Mouse (Mus musculus) kidney, postnatal 0 days (tissue): Measurements from ENCODE around the gene Tacr2. TPM values are rescaled to one million over a fixed set of nuclear protein-coding genes. Genes with fewer than 3 reads are reported as not detected.

ENCODE experiments used
- ATAC-seq: fragments of 200-750 bp; cut with Nextera tagmentation; replicated peaks from 2 replicates; pipeline ENCODE4 v1.8.0; 2017; ENCODE audit warnings: low read depth, moderate number of reproducible peaks, moderate TSS enrichment, moderate library complexity; ENCODE audit not compliant: low FRiP score
- DNase-seq: peaks from one replicate; pipeline ENCODE4 v3.0.0-alpha.2; 2016; ENCODE audit warnings: low spot score
- H3K27ac ChIP-seq: fragments of 300-500 bp; sonication (generic); 2 replicates; pipeline ENCODE4 v1.5.1; 2014; ENCODE audit warnings: mild to moderate bottlenecking
- H3K27me3 ChIP-seq: fragments of 300-500 bp; sonication (generic); 2 replicates; pipeline ENCODE4 v1.6.1; 2014; ENCODE audit warnings: low read length, mixed read lengths; ENCODE audit not compliant: insufficient read depth
- H3K36me3 ChIP-seq: fragments of 300-500 bp; sonication (generic); 2 replicates; pipeline ENCODE4 v1.6.1; 2014; ENCODE audit warnings: low read length, mixed read lengths; ENCODE audit not compliant: insufficient read depth
- H3K4me1 ChIP-seq: fragments of 300-500 bp; sonication (generic); replicated peaks from 2 replicates; pipeline ENCODE4 v1.6.1; 2014; ENCODE audit warnings: antibody characterized with exemption, low read length, mixed read lengths; ENCODE audit not compliant: insufficient read depth
- H3K4me2 ChIP-seq: fragments of 300-500 bp; sonication (generic); 2 replicates; pipeline ENCODE4 v1.6.1; 2014; ENCODE audit warnings: mild to moderate bottlenecking, low read length, moderate library complexity, mixed read lengths
- H3K4me3 ChIP-seq: fragments of 300-500 bp; sonication (generic); replicated peaks from 2 replicates; pipeline ENCODE4 v1.5.1; 2014; ENCODE audit warnings: low read depth, low read length
- H3K9ac ChIP-seq: fragments of 300-500 bp; sonication (generic); 2 replicates; pipeline ENCODE4 v1.6.1; 2014; ENCODE audit warnings: low read depth, low read length
- H3K9me3 ChIP-seq: fragments of 300-500 bp; sonication (generic); replicated peaks from 2 replicates; pipeline ENCODE4 v1.6.1; 2016; ENCODE audit warnings: low read length, inconsistent platforms, mixed read lengths
- CTCF ChIP-seq: IDR thresholded peaks from 2 replicates; pipeline ENCODE4 v1.5.1; 2016; ENCODE audit warnings: antibody characterized with exemption, low read depth, mild to moderate bottlenecking, moderate library complexity
- WGBS: fragments of 180-500 bp; shearing (Covaris S2); extraction: QIAGEN DNeasy Blood & Tissue Kit; methylation state at CpG from one replicate; pipeline ENCODE4 v1.1.7; 2014; 5-methylcytosine and 5-hydroxymethylcytosine counted together
- polyA plus RNA-seq: library from polyadenylated mRNA; unstranded; fragments of >200 nt; fragmentation: Nextera tagmentation; extraction: Ambion mirVana; gene quantifications from 2 replicates; pipeline ENCODE4 v1.2.1, GENCODE M21; 2015

The Tacr2 gene
- polyA plus RNA-seq, 1 experiment from 2014 or later: not detected

DNA sequence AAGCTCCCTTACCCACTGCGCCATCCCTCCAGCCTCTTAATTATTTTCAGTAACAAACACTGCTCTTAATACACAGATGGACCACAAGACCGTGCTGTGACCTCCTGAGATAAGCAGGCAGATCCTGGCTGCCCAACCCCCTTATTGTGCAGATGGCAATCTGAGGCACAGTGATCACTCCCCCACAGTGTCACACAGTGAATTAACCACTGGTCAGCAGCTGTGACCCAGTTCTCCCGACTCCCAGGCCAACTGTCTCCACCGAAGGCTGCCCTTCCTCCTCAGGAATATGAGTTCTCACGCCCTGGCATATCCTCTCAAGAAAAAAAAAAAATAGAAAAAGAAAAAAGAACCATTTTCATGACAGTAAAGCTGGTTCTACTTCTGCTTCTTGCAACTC is 35.6 kb upstream of the Tacr2 start:
- no peak for TF ChIP-seq CTCF

DNA sequence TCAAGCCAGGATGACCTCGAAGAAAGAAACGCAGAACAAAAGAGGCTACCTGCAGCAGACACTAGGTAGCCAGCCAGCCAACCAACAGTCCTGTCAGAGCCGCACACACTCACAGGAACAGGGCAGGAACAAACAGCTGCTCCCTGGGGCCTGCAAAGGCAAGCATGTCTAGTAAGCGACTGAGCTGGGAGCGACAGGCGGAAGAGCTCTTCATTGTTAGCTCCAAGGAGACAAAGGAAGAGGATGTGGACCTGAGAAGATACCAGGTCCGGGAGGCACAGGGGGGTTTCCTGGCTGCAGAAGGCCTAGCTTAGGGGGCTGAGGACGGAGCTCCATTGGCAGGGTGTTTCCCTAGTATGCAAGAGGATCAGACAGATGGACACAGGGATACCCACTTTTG is 35.0 kb upstream of the Tacr2 start:
- no peak for ATAC-seq
- peak; percentile 60 for DNase-seq
- no peaks in the 10 kb centered on the region for H3K36me3 ChIP-seq
- no peak for TF ChIP-seq CTCF
- H3K4me2 ChIP-seq: no peak overlapping the region
- no peaks in the 10 kb centered on the region for H3K9me3 ChIP-seq
- H3K4me3 ChIP-seq: no peak overlapping the region
- H3K4me1 ChIP-seq: peaks cover 19% of the 10 kb centered on the region
- H3K27ac ChIP-seq: peak overlapping the region; percentile 72
- no peak overlapping the region for H3K9ac ChIP-seq
- no peaks in the 10 kb centered on the region for H3K27me3 ChIP-seq
- WGBS: 62% methylated on average over 8 of the region's 8 CpGs

More for the DNA sequence above, 35.6 kb upstream of the Tacr2 start:
- Histone ChIP-seq H3K4me2 (no peak overlapping the region), H3K36me3 (no peaks in the 10 kb centered on the region), H3K9ac (no peak overlapping the region), H3K27me3 (no peaks in the 10 kb centered on the region), H3K27ac (peak overlapping the region; percentile 72), H3K4me3 (no peak overlapping the region), H3K9me3 (no peaks in the 10 kb centered on the region), H3K4me1 (peaks cover 19% of the 10 kb centered on the region)
- peak; percentile 74 for DNase-seq
- 0 out of 2 replicates have a peak, but pooled peaks have one; percentile 40 for ATAC-seq
- WGBS: 19% methylated on average over 5 of the region's 5 CpGs

DNA sequence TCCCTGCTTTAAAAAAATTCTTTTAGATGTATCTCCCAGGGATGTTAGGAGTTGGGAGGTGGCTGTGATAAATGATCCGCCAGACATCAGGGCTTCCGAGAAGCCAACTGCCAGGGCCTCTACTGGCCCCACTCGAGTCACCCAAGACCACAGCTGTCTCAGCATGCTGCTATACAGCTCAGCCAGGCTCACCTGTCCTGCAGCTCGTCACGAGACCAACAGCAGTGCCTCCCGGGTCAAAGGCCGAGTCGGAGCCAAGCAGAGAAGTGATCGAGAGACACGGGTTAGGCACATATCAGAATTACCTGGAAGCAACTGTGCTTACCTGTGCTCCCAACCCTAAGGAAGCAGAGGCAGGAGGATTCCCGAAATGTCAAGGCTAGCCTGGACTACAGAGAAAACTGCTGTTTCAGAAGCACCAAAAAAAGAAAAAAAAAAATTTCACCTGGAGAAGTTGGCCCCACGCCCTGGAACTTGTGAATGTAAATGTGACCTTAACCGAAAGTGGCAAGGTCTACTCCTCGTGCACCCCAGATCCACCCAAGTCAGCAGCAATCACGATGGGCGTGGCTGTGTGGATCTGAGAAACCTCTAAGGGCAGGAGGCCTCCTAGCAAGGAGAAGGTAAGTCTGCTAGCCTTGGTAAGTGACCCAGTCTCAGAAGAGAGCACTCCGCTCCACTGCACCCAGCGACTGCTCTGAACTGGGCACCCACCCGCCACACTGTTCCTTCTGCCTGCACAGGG is 34.0 kb upstream of the Tacr2 start:
- no peak overlapping the region for H3K27ac ChIP-seq
- peaks cover 19% of the 10 kb centered on the region; the same call in 1 of the 2 replicates for H3K4me1 ChIP-seq
- H3K4me2 ChIP-seq: no peak overlapping the region
- no peak overlapping the region for H3K9ac ChIP-seq
- WGBS: 67% methylated on average over 19 of the region's 19 CpGs
- H3K27me3 ChIP-seq: no peaks in the 10 kb centered on the region
- DNase-seq (no peak), ATAC-seq (no peak)
- no peak for TF ChIP-seq CTCF
- no peaks in the 10 kb centered on the region for H3K36me3 ChIP-seq
- no peaks in the 10 kb centered on the region for H3K9me3 ChIP-seq
- no peak overlapping the region for H3K4me3 ChIP-seq

DNA sequence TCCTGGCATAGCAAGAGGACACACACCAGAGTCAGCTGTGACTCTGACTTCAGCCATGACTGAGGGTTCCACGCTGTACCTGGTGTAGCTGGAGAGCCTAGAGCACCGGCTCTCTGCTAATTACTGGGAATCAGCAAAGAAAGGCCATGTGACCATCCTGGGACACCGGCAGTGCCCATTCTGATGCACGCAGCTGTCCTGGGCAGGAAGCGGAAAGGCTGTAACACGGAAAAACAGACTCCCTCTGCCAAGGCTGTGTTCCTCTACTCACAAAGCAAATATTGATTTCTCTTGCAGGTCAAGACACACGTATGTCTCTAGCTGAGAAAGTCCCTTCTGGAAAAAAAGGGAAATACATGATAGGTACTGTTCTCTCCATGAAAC is 33.5 kb upstream of the Tacr2 start:
- no peak overlapping the region for H3K9ac ChIP-seq
- H3K9me3 ChIP-seq: no peaks in the 10 kb centered on the region
- H3K36me3 ChIP-seq: no peaks in the 10 kb centered on the region
- H3K4me1 ChIP-seq: peaks cover 19% of the 10 kb centered on the region; the same call in 1 of the 2 replicates
- 49% methylated on average over 7 of the region's 7 CpGs for WGBS
- no peak for ATAC-seq
- H3K27me3 ChIP-seq: no peaks in the 10 kb centered on the region
- no peak overlapping the region for H3K27ac ChIP-seq
- H3K4me3 ChIP-seq: no peak overlapping the region
- no peak for DNase-seq
- no peak overlapping the region for H3K4me2 ChIP-seq
- no peak for TF ChIP-seq CTCF

DNA sequence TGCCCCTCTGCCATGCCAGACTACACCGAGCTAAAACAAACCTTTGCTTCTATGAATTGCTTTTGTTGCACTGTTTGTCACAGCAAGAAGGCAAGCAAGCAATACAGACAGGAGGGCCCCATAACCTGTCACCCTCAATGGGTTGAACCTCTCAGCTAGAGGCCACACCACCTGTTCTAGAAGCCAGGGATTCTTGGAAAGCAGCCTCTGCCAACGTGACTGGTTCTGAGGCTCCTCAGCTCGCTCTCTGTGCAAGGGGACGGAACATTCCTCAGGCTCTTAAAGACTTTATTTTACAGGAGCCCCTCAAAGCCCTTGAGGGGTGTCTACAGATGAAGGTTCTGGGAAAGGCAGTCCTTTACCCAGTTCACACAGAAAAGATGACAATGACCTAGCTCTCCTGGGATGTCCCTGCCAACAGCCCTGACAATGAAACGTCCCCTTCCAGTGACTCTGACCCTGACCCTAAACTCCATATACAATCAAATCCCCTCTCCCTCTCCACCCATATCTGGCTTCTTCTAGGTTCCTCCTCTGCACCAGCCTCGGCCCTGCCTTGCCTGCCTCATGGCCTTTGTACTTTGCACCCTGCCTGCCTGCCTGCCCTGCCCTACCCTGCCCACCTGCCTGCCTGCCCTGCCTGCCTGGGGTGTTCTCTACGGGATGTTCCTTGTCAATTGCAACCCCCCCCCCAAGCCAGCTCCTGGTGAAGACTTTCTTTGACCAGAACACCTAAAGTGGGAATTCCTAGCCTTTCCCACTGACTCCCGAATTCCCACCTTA is 31.3 kb upstream of the Tacr2 start:
- Histone ChIP-seq H3K4me1 (peaks cover 15% of the 10 kb centered on the region; the same call in 1 of the 2 replicates), H3K4me2 (no peak overlapping the region), H3K36me3 (no peaks in the 10 kb centered on the region), H3K9me3 (no peaks in the 10 kb centered on the region), H3K27ac (no peak overlapping the region), H3K4me3 (no peak overlapping the region), H3K27me3 (no peaks in the 10 kb centered on the region), H3K9ac (no peak overlapping the region)
- ATAC-seq: peak; percentile 61; the same call in 1 of the 2 replicates
- 72% methylated on average over 8 of the region's 8 CpGs for WGBS
- no peak for DNase-seq
- no peak for TF ChIP-seq CTCF

DNA sequence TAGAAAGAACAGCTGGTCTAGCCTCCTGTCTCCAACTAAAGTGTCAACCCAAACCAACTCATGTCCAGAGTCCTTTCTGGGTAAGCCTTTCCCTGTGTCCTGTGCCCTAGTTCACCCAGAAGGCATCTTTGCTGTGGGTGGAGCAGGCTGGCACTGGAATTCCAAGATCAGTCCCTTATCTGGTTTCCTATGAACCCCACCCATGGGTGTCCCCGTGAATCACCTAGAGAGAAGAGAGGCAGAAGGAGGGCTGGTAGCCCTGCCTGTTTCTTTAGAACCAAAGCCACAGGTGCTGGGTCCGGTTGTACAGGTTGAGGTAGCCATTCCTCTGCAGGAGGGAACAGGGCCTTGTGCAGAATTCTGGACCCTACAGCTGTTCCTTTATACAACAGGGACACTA is 30.6 kb upstream of the Tacr2 start:
- H3K9me3 ChIP-seq: no peaks in the 10 kb centered on the region
- TF ChIP-seq CTCF: no peak
- H3K9ac ChIP-seq: no peak overlapping the region
- H3K27ac ChIP-seq: no peak overlapping the region
- no peak overlapping the region for H3K4me3 ChIP-seq
- WGBS: 82% methylated on average over 2 of the region's 2 CpGs
- no peaks in the 10 kb centered on the region for H3K27me3 ChIP-seq
- H3K4me1 ChIP-seq: peaks cover 11% of the 10 kb centered on the region; the same call in 1 of the 2 replicates
- no peaks in the 10 kb centered on the region for H3K36me3 ChIP-seq
- DNase-seq: no peak
- H3K4me2 ChIP-seq: no peak overlapping the region
- ATAC-seq: no peak
